Mouse (Mus musculus): Measurements from ENCODE around the gene Gpr135.
"Not testable (repeated sequence)": the region's sequence is repeated elsewhere in the genome, so short reads cannot be mapped to it uniquely, and the experiment has no call there.

The Gpr135 gene

GRCm38 (mm10) chr12:72052571-72052970 is 18.4 kb downstream of the Gpr135 start:
- no peak for DNase-seq

GRCm38 (mm10) chr12:72050821-72051220 is 20.1 kb downstream of the Gpr135 start:
- no peak for DNase-seq

- not testable (repeated sequence) for DNase-seq
These were observed 20.8 kb downstream of the Gpr135 start for GRCm38 (mm10) chr12:72050156-72050555.

GRCm38 (mm10) chr12:72047513-72047912 is 23.4 kb downstream of the Gpr135 start:
- DNase-seq: no peak

DNA sequence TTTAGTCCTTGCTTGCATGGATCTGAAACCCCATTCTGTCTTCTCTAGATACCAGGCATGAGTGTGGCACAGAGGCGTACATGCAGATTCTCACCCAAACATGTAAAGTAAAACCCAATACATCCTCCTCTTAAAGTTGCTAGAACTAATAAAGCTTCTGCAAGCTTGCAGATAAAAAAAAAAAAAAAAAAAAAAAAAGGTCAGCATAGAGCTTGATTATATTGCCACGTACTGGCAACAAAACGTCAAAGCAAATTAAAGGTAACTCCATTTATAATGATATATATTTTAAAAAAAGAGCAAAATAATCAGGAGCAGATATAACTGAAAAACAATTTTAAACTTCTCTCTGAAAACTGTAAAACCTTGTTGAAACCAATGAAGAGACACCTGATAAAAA is 29.7 kb downstream of the Gpr135 start:
- no peak for DNase-seq

DNA sequence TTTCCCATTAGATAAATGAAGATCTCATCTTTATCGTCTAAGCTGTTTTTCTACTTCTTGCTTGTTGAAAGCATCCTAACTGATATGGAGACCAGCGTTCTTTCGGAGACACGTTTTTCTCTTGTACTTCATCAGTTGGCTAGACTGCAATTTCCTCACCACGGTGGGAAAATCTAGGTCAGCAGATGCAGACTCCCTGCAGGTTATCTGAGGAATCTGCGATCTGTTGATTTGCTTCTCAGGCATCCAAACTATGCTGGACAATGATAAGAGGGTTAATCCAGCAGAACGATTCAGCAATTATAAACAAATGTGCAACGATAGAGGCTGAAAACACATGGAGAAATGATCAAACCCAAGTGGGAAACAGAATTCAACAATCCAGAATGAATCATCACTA is 31.4 kb downstream of the Gpr135 start:
- no peak for DNase-seq

DNA sequence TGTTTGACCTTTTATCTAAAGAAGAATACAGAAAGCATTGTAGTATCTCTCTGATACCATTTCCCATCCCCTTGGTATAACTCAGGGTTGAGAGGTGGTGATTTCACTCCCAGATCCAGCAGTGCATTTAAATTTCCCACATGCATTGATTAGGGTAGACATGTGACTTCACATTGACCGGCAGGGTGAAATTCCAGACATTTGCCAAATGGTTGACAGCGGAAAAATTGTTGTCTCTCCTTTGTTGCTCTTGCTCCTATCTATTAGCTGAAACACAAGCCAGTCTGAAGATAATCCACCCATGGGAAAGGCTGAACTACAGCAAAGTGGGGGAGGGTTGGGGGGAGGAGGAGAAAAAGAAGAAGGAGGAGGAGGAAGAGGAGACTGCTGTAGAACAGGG is 32.1 kb downstream of the Gpr135 start:
- no peak for DNase-seq

- DNase-seq: no peak
These were observed 33.9 kb downstream of the Gpr135 start for GRCm38 (mm10) chr12:72037049-72037448.

- DNase-seq: no peak
These were observed 34.7 kb downstream of the Gpr135 start for GRCm38 (mm10) chr12:72036097-72036661.

DNA sequence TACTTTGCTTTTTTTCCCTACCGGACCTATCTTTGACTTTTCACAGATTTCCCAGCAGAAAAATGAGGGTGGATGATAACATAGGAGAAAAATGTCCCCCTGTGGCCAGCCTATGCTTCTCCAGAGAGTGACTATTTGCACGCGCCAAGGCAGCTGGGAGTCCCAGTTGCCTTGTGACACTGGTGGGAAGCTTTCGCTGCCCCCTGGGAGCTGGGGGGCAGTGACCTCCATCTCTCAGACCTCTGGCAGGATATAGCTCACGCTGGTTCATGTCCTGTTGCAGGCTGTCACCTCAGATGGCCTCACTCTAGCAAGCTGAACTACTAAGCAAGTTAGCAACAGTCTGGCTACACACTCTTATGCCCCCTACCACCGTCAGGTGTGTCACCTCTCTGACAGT is 39.1 kb downstream of the Gpr135 start:
- no peak for DNase-seq

DNA sequence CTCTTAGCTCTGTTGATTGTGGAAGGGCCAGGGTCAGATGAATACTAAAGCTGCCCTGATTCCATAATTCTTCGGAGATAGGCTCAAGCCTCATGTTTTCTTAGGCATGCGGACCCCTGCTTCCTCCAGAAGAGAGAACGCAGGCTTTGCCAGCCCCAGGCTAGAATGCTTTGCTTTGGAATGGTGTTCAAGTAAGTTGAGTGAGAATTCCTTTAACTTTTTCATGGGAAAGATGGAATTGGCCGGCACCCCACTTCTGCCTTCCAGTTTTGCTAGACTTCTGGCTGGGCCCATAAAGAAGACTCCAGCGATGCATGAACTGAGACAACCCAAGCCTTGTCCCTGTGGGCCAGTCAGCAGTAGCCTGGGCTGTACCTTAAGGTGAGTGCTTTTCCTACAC is 39.8 kb downstream of the Gpr135 start:
- DNase-seq: no peak

- DNase-seq: no peak
These were observed 45.6 kb downstream of the Gpr135 start for GRCm38 (mm10) chr12:72025275-72025795.

- DNase-seq: no peak
These were observed 47.4 kb downstream of the Gpr135 start for GRCm38 (mm10) chr12:72023572-72023971.

DNA sequence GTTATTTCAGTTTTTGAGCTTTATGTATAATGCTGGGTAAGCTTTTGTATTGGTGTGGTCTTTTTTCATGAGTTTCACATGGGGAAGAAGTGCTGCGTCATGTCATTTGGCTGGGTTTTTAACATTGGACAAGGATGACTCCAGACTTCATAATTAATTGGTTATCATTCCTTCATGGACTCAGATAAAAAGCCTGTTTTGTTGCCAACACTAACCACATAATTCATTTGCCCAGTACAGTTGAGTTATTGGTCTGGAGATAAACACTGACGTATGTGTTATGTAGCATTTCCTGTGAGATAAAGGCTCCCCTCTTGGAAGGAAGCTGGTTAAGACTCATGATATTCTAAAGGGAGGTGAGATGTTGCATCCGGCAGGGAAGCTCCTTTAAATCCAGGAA is 48.1 kb downstream of the Gpr135 start:
- DNase-seq: no peak

DNA sequence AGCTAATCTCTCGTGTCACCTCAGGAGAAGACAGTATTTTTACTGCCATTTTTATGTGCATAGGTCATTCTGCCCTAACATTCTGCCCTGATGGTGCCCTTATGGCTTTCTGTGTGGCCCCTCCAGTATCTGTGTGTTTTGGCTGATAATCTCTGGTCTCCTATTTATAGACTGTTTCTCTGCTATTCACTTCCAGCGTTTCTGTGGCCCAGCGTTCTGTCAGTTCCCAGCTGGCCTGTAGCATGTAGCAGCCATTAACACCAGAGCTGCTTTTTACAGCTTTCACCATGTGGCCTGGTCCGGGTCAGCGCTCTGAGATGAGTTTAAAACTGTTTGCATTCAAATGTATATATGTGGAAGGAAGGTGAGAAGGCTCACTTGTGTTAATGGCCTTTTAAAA is 49.4 kb downstream of the Gpr135 start:
- no peak for DNase-seq

- DNase-seq: no peak
These were observed 50.6 kb downstream of the Gpr135 start for GRCm38 (mm10) chr12:72020285-72020684.

Data from lung, postnatal 14 days (tissue).